Mouse (Mus musculus) ZHBTc4 (cell line): ENCODE results near the gene Prl7a1.

Source experiments
- DNase-seq: peaks from one replicate; pipeline ENCODE4 v3.0.0-alpha.2; 2011; ENCODE audit warnings: low read depth, low spot score

Gene Prl7a1

DNA sequence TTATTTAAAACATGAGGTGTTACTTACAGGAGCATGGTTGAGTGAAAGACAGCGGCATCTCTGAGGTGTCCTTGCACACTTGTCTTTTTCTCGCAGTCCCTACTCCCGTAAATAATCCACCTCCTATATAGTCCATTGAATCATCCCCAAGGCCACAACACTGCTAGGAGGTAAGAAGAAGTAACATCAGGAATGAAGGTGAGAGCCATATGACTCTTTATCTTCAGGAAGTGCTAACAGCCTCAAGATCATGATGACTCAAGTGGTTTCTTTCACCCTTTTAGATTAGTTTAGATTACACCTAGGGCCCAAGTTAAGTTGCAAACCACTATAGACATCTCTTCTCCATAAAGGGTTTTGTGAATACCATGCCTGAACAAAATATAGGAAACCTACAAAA lies at the start of gene Prl7a1:
TSS of gene Prl7a1 (minus strand) at position 101 of the 400 bp plus-strand sequence.
- no peak for DNase-seq

DNA sequence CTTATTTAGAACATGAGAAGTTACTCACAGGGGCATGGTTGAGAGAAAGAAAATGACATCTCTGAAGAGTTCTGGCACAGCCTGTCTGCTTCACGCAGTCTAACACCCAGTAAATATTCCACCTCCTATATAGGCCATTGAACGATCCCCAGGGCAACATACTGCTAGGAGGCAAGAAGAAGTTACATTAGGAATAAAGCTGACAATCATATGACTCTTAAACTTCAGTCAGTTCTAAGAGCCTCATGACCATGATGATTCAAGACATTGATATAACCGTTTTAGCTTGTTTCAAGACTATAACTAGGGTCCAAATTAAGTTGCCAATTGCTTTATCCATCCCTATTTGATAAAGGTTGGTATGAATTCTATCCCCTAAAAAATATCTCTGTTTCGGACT lies 25.6 kb upstream of the Prl7a1 start, which contains the start of gene Prl7a2:
TSS of gene Prl7a2 (minus strand) at position 101 of the 400 bp plus-strand sequence.
- DNase-seq = no peak

DNA sequence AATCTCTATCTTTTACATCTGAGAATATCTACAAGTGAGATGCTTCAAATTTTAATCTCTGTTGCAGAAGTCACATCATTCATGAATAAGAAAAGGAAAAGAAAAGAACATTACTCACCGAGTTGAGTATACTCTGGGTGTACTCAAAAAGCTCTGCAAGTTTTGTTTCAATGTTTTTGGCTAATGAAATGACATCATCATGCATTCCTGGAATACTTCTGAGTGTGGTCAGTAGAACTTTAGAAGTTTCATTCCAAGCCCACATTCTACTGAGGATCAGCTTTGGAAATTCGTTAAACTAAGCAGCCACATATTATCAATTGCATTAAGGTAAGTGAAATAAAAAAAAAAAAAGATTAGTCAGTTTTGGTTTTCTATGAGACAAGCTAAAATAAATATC lies 18.5 kb upstream of the Prl7a1 start:
- DNase-seq = no peak

DNA sequence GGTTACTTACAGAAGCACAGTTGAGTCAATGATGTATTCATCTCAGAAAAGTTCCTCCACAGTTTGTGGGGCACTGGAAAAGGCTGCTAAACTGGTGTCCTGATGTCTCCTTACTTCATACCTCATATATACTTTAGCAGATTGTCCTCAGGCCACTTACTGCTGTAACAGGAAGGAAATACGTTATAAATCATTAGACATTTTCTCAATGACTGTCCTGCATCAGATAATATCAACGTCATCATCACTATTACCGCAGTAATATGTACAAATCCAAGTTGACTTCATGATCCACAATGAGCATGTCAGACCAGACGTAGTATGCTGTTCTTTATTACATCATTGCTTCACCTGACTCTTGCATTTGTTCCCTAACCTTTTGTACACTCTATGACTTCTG lies 31.8 kb downstream of the Prl7a1 start, which contains the start of gene Prl7b1:
TSS of gene Prl7b1 (minus strand) at position 101 of the 400 bp plus-strand sequence.
- DNase-seq = no peak
